Mouse (Mus musculus) kidney, adult 2 months (tissue): ENCODE measurements at regions not wholly inside any gene's neighbourhood (a gene's known extent, or its start where the extent isn't known, plus 50 kb on each side); places are given as distances from the start of the nearest gene placed in this dataset.

Experiments
- DNase-seq: peaks from one replicate; pipeline ENCODE4 v3.0.0; 2021
- H3K27ac ChIP-seq: fragments of 200-500 bp; 2 replicates; pipeline ENCODE4 v1.5.1; 2012; ENCODE audit warnings: low read depth, low read length, control low read depth, inconsistent platforms; ENCODE audit not compliant: insufficient read depth
- H3K27me3 ChIP-seq: fragments of 200-500 bp; replicated peaks from 2 replicates; pipeline ENCODE4 v1.6.1; 2012; ENCODE audit warnings: mild to moderate bottlenecking, moderate library complexity, low read length, inconsistent platforms; ENCODE audit not compliant: control insufficient read depth, insufficient read depth
- H3K36me3 ChIP-seq: fragments of 200-500 bp; 2 replicates; pipeline ENCODE4 v1.6.1; 2012; ENCODE audit warnings: mild to moderate bottlenecking, moderate library complexity, low read length, inconsistent platforms; ENCODE audit not compliant: control insufficient read depth, insufficient read depth
- H3K4me1 ChIP-seq: fragments of 200-500 bp; 2 replicates; pipeline ENCODE4 v1.6.1; 2011; ENCODE audit warnings: low read length; ENCODE audit not compliant: control insufficient read depth, insufficient read depth
- H3K4me3 ChIP-seq: fragments of 200-500 bp; 2 replicates; pipeline ENCODE4 v1.5.1; 2011; ENCODE audit warnings: mild to moderate bottlenecking, low read depth, low read length, control low read depth; ENCODE audit not compliant: insufficient read depth
- CTCF ChIP-seq: fragments of 200-500 bp; conservative IDR thresholded peaks from 2 replicates; pipeline ENCODE4 v1.5.1; 2011; ENCODE audit warnings: low read depth, mild to moderate bottlenecking, control low read depth, low read length, moderate library complexity, mixed read lengths; ENCODE audit not compliant: insufficient read depth, insufficient read length
- POLR2A ChIP-seq: fragments of 200-500 bp; IDR thresholded peaks from one replicate; pipeline ENCODE4 v1.6.1; 2011; ENCODE audit warnings: low read depth, low read length, control low read depth
- WGBS: fragments of 180-500 bp; shearing (Covaris S2); methylation state at CpG from one replicate; pipeline ENCODE4 v1.1.7; 2018; 5-methylcytosine and 5-hydroxymethylcytosine counted together

DNA sequence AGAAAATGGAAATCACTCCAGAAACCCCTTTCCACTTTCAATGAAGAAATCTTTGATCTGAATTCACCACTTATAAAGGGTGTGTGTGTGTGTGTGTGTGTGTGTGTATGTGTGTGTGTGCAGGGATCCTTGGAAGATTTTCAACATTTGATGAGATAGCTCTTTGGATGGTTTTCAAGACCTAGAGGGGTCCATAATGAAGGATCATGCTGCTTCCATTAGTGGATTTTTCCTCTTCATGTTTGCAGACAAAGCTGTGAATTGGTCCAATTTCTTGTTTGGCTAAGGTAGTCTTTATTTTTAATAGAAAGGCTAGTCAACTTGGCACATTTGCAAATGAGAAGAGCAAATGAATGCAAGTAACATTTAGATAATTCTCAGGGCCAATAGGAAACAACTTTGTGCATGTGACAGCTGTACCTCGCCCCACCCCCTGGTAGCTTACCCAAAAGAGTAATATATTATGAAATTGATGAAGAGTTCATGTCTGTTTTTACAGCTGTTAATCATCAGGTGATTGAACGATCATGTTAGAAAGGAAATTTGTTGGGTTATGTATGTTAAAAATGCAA lies 257.4 kb downstream of the Etv1 start:
- Histone ChIP-seq H3K27me3 (no peaks in the 10 kb centered on the region), H3K27ac (no peak overlapping the region), H3K36me3 (no peaks in the 10 kb centered on the region), H3K4me3 (no peak overlapping the region), H3K4me1 (no peaks in the 10 kb centered on the region)
- TF ChIP-seq CTCF (no peak), POLR2A (no peak)
- DNase-seq = no peak
- WGBS = 79% methylated on average over 2 of the region's 2 CpGs

DNA sequence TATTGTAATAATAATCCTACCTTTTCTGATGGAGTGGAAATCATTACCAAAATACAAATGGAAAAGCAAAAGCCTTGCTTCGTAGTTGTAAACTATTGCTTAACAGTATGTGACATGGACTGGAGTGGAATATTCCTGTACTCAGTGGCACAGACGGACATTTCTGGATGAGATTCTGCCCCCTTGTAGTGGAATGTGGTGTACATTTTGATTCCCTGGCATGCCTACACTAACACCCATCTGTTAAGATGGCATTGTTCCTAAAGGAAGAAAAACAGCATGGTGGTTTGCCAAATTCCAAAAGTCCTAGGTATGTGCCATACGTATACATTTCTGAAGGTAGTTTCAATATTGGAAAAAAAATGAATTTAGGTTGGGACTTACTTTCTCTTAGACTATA lies 258.9 kb downstream of the Etv1 start:
- Histone ChIP-seq H3K4me1 (no peaks in the 10 kb centered on the region), H3K4me3 (no peak overlapping the region), H3K36me3 (no peaks in the 10 kb centered on the region), H3K27ac (no peak overlapping the region), H3K27me3 (no peaks in the 10 kb centered on the region)
- WGBS = 87% methylated on average over 3 of the region's 3 CpGs
- TF ChIP-seq POLR2A (no peak), CTCF (no peak)
- no peak for DNase-seq

DNA sequence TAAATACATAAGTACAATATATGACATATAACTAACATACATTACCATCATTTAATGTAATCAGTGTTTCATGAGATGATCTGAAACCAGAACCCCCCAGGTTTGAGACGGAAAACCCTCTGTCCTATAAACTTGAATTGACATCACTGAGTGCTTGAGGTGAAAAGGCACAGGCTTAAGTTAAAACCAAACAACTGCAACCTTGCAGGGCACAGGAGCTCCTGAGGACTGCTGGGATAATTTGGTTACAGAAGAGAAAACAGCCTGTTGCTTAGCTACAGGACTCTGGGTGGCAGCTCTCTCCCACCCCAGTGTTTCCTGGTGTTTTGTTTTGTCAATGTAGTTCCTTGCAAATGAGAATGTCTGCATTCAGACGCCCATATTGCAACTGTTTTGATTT lies 259.5 kb downstream of the Etv1 start:
- 44% methylated on average over 2 of the region's 2 CpGs for WGBS
- Histone ChIP-seq H3K27ac (no peak overlapping the region), H3K4me3 (no peak overlapping the region), H3K4me1 (no peaks in the 10 kb centered on the region), H3K36me3 (no peaks in the 10 kb centered on the region), H3K27me3 (no peaks in the 10 kb centered on the region)
- no peak for DNase-seq
- no peak for TF ChIP-seq POLR2A
- no peak for TF ChIP-seq CTCF

DNA sequence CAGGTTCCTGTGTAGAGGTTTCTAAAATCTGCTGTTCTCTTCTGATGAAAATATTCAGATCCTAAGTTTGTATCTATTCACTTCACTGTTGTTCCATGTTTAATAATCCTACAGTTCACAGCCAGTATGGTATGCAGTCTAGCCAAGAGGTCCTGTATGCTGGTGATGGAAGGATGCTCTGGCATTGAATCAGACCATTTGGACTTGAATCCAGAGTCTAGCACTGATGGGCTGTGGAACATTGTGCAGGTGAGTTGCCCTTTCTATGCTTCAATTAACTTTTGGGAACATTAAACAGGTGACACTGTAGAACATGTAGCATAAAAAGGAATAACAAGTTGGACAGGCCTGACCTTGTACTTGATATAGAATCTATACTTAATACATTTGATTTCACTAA lies 267.9 kb downstream of the Etv1 start:
- H3K27ac ChIP-seq = no peak overlapping the region
- H3K4me3 ChIP-seq = no peak overlapping the region
- no peak for DNase-seq
- H3K36me3 ChIP-seq = no peaks in the 10 kb centered on the region
- H3K4me1 ChIP-seq = no peaks in the 10 kb centered on the region
- no peak for TF ChIP-seq CTCF
- no peak for TF ChIP-seq POLR2A
- H3K27me3 ChIP-seq = no peaks in the 10 kb centered on the region

GRCm38 (mm10) chr12:39048441-39048840 lies 269.3 kb downstream of the Etv1 start:
- Histone ChIP-seq H3K27ac (no peak overlapping the region), H3K27me3 (no peaks in the 10 kb centered on the region), H3K4me1 (no peaks in the 10 kb centered on the region), H3K36me3 (no peaks in the 10 kb centered on the region), H3K4me3 (no peak overlapping the region)
- no peak for DNase-seq
- TF ChIP-seq CTCF = no peak
- no peak for TF ChIP-seq POLR2A
- WGBS = 68% methylated on average over 6 of the region's 6 CpGs

GRCm38 (mm10) chr12:39048958-39049357 lies 269.8 kb downstream of the Etv1 start:
- H3K4me3 ChIP-seq = no peak overlapping the region
- no peaks in the 10 kb centered on the region for H3K4me1 ChIP-seq
- DNase-seq = peak; percentile 8
- H3K36me3 ChIP-seq = no peaks in the 10 kb centered on the region
- no peaks in the 10 kb centered on the region for H3K27me3 ChIP-seq
- 84% methylated on average over 1 of the region's 1 CpGs for WGBS
- no peak overlapping the region for H3K27ac ChIP-seq
- TF ChIP-seq CTCF = peak; percentile 31; the same call in 1 of the 2 replicates
- TF ChIP-seq POLR2A = no peak

DNA sequence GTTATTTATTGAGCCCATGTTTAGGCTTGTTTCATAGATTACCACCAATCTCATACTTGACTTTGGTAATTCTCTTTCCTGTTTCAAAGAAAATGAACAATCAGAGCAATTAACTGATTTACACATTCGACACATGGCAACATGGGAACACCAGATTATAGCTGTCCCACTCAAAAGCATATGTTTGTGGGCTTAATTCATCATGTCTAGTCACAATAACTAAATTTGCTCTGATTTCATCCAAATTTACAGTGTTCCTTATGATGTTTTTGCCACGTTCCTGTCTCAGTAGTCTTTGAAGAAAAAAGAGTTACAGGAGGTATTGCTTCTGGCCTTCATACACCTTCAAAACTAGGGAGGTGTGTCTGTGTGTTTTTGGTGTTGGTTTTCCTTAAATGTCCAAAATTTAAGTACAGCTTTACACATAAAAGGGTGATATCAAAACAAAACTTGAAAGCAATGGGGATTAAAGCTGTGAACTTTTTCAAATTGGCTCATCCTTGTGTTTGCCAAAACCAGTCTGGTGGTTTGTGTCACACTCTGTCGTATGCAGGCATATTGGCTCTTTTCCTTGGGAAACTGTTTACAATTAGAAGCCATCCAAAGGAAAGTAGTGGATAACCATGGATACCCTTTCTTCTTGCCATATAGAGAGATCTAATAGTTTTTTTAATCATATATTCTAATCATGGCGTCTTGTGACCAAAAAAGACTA lies 291.3 kb downstream of the Etv1 start:
- no peaks in the 10 kb centered on the region for H3K27me3 ChIP-seq
- no peak for DNase-seq
- H3K36me3 ChIP-seq = no peaks in the 10 kb centered on the region
- 79% methylated on average over 4 of the region's 4 CpGs for WGBS
- TF ChIP-seq CTCF = no peak
- H3K4me1 ChIP-seq = no peaks in the 10 kb centered on the region
- H3K4me3 ChIP-seq = no peak overlapping the region
- no peak overlapping the region for H3K27ac ChIP-seq
